Mouse (Mus musculus) testis, adult 2 months (tissue): ENCODE measurements at regions not wholly inside any gene's neighbourhood (a gene's known extent, or its start where the extent isn't known, plus 50 kb on each side); places are given as distances from the start of the nearest gene placed in this dataset.

ENCODE experiments used
- CTCF ChIP-seq: fragments of 200-500 bp; IDR thresholded peaks from 2 replicates; pipeline ENCODE4 v1.5.1; 2012; ENCODE audit warnings: low read depth, mild to moderate bottlenecking, inconsistent platforms, low read length, moderate library complexity; ENCODE audit not compliant: control insufficient read depth, insufficient read depth, insufficient replicate concordance
- POLR2A ChIP-seq: fragments of 200-500 bp; IDR thresholded peaks from 2 replicates; pipeline ENCODE4 v1.6.1; 2012; ENCODE audit warnings: low read depth, mild to moderate bottlenecking, inconsistent platforms, low read length, moderate library complexity; ENCODE audit not compliant: control insufficient read depth

DNA sequence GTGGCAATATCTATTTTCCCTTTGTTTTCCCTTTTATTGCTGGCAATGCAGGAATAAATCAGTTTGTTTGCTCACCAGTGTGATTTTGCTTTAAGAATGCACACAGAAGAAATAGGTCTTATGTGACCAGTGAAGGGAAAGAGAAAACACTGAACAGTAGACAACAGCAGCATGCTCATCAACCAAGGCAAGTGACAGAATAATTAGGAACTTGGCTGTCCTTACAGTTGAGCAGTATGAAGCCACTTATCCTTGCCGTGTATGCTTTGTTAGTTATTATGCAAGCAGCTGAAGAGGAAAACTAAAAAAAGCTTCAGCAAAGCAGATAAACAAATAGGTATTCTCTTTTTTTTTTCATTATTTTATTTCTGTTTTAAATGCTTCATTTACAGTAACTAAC, 237.6 kb upstream of the Sphkap start:
- TF ChIP-seq CTCF, result no peak
- TF ChIP-seq POLR2A, result no peak
